Comparison of ENCODE assay signal across 7 mouse cellular contexts in genomic region chr9:37656439-37656881, GRCm38 (mm10). TPM values are rescaled to one million over a fixed set of nuclear protein-coding genes. Genes with fewer than 3 reads are reported as not detected.
DNase-seq lines count a peak whose midpoint lies in the region; ATAC-seq and TF ChIP-seq lines count a peak whose summit lies in the region.

No protein-coding gene starts in this region.

- peaks cover 26% of the 10 kb centered on the region for H3K36me3 ChIP-seq in ES-Bruce4 (ENCODE audit: control insufficient read depth, insufficient read depth, low read length, poor library complexity, severe bottlenecking)
- peaks cover 31% of the 10 kb centered on the region for H3K36me3 ChIP-seq in forebrain, embryonic 10.5 days (replicated peaks)
- H3K36me3 ChIP-seq in liver, postnatal 0 days (replicated peaks; ENCODE audit: insufficient read depth, low read length) = peaks cover 29% of the 10 kb centered on the region

- TF ChIP-seq EP300 in ES-Bruce4 (IDR thresholded peaks at IDR 0.05; ENCODE audit: insufficient read depth, low read depth, low read length) = no peak
- no peak for TF ChIP-seq EP300 in liver, postnatal 0 days (IDR thresholded peaks at IDR 0.05; ENCODE audit: low read depth)

- no peaks in the 10 kb centered on the region for H3K9me3 ChIP-seq in ES-Bruce4 (replicated peaks; ENCODE audit: control insufficient read depth, insufficient read depth, low read length, poor library complexity, severe bottlenecking)
- H3K9me3 ChIP-seq in forebrain, embryonic 10.5 days = no peaks in the 10 kb centered on the region
- no peaks in the 10 kb centered on the region for H3K9me3 ChIP-seq in liver, postnatal 0 days (ENCODE audit: low read length)

- peak overlapping the region; percentile 92 for H3K4me3 ChIP-seq in ES-Bruce4 (ENCODE audit: low read depth, low read length)
- H3K4me3 ChIP-seq in forebrain, embryonic 10.5 days = peak overlapping the region; percentile 77
- peak overlapping the region; percentile 81 for H3K4me3 ChIP-seq in liver, postnatal 0 days (ENCODE audit: low read depth, low read length)

- no peaks in the 10 kb centered on the region for H3K4me1 ChIP-seq in ES-Bruce4 (ENCODE audit: control insufficient read depth, insufficient read depth, low read length)
- H3K4me1 ChIP-seq in forebrain, embryonic 10.5 days = peaks cover 19% of the 10 kb centered on the region
- no peaks in the 10 kb centered on the region for H3K4me1 ChIP-seq in liver, postnatal 0 days (ENCODE audit: insufficient read depth)

- no peak for TF ChIP-seq POLR2A in ES-Bruce4 (IDR thresholded peaks at IDR 0.05; ENCODE audit: insufficient read depth, low read length)

- DNase-seq in A20 (ENCODE audit: low read depth, low spot score) = peak; percentile 79
- DNase-seq in forebrain, embryonic 10.5 days (ENCODE audit: extremely low spot score, low spot score) = no peak
- DNase-seq in liver, postnatal 0 days = peak; percentile 27
- DNase-seq in left cerebral cortex, postnatal 25 days (ENCODE audit: low spot score in 2 of 2) = no peak

- H3K27me3 ChIP-seq in ES-Bruce4 (ENCODE audit: control insufficient read depth, insufficient read depth, low read length, poor library complexity, severe bottlenecking) = no peaks in the 10 kb centered on the region; the same call in 1 of the 2 replicates
- no peaks in the 10 kb centered on the region for H3K27me3 ChIP-seq in forebrain, embryonic 10.5 days (ENCODE audit: poor library complexity, severe bottlenecking)
- H3K27me3 ChIP-seq in liver, postnatal 0 days (ENCODE audit: insufficient read depth, low read length) = no peaks in the 10 kb centered on the region

- peak overlapping the region; percentile 91 for H3K27ac ChIP-seq in ES-Bruce4 (ENCODE audit: insufficient read depth, low read length)
- peak overlapping the region; percentile 92 for H3K27ac ChIP-seq in forebrain, embryonic 10.5 days
- H3K27ac ChIP-seq in liver, postnatal 0 days (ENCODE audit: low read depth) = peak overlapping the region; percentile 94

- no peak for TF ChIP-seq CTCF in ES-Bruce4 (IDR thresholded peaks at IDR 0.05; ENCODE audit: low read depth, low read length)
- no peak for TF ChIP-seq CTCF in liver, postnatal 0 days (IDR thresholded peaks at IDR 0.05; ENCODE audit: low read depth)

- intact Hi-C loops in left cerebral cortex, postnatal 25 days (cut with DNase I) = no loop called here

- H3K9ac ChIP-seq in ES-Bruce4 (ENCODE audit: low read depth, poor library complexity, severe bottlenecking) = peak overlapping the region; percentile 64
- H3K9ac ChIP-seq in liver, postnatal 0 days (replicated peaks) = peak overlapping the region; percentile 85

- WGBS in forebrain, embryonic 10.5 days = 3% methylated on average over 10 of the region's 10 CpGs
- 0% methylated on average over 10 of the region's 10 CpGs for WGBS in liver, postnatal 0 days (ENCODE audit: insufficient replicate concordance)

- H3K4me2 ChIP-seq in liver, postnatal 0 days (ENCODE audit: low read depth, low read length) = peak overlapping the region; percentile 74

- peak; percentile 79 for ATAC-seq in inflammation-experienced regulatory T-cells, adult 6 months
- ATAC-seq in liver, postnatal 0 days = peak; percentile 48
- ATAC-seq in neutrophil, adult 5-6 weeks (ENCODE audit: extremely low read depth, insufficient number of reproducible peaks, low FRiP score, poor library complexity, severe bottlenecking) = peak; percentile 50

RNA-seq across cellular contexts. Expression of gene Tbrg1, which starts 0.7 kb away (rescaled TPM):
- 184 and 191 TPM in 2 replicates for polyA plus RNA-seq in ES-Bruce4 (2011; ENCODE audit: insufficient read depth, insufficient read length, low read depth, missing spikeins)
- polyA plus RNA-seq in forebrain, embryonic 10.5 days (2016; fragmentation: Nextera tagmentation; extraction: Ambion mirVana) = 125 and 129 TPM in 2 replicates
- polyA plus RNA-seq in inflammation-experienced regulatory T-cells, adult 6 months (2017; shearing (Covaris generic)) = 100 to 1,000 TPM; 190 to 216 (median 204) TPM
- 59.7 and 60.5 TPM in 2 replicates for polyA plus RNA-seq in liver, postnatal 0 days (2015; fragmentation: Nextera tagmentation; extraction: Ambion mirVana)
- total RNA-seq in neutrophil, adult 5-6 weeks (2017) = 49.5 and 53.0 TPM in 2 replicates
- total RNA-seq in left cerebral cortex, postnatal 25 days (2021) = 10 to 100 TPM; 53.0 to 54.5 TPM

RNA-seq across cellular contexts. Expression of gene Panx3, which starts 12.6 kb away (rescaled TPM):
- polyA plus RNA-seq in ES-Bruce4 (2011; ENCODE audit: insufficient read depth, insufficient read length, low read depth, missing spikeins) = not detected in 2 replicates
- not detected in 2 replicates for polyA plus RNA-seq in forebrain, embryonic 10.5 days (2016; fragmentation: Nextera tagmentation; extraction: Ambion mirVana)
- polyA plus RNA-seq in inflammation-experienced regulatory T-cells, adult 6 months (2017; shearing (Covaris generic)) = not detected
- polyA plus RNA-seq in liver, postnatal 0 days (2015; fragmentation: Nextera tagmentation; extraction: Ambion mirVana) = not detected in 2 replicates
- total RNA-seq in neutrophil, adult 5-6 weeks (2017) = 0.25 TPM in 1 of 2 replicates, not detected in the other
- not detected for total RNA-seq in left cerebral cortex, postnatal 25 days (2021)

RNA-seq across cellular contexts. Expression of gene Spa17, which starts 42.9 kb away (rescaled TPM):
- polyA plus RNA-seq in ES-Bruce4 (2011; ENCODE audit: insufficient read depth, insufficient read length, low read depth, missing spikeins) = 5.3 and 7.1 TPM in 2 replicates
- 14.0 and 16.3 TPM in 2 replicates for polyA plus RNA-seq in forebrain, embryonic 10.5 days (2016; fragmentation: Nextera tagmentation; extraction: Ambion mirVana)
- polyA plus RNA-seq in inflammation-experienced regulatory T-cells, adult 6 months (2017; shearing (Covaris generic)) = 1 to 10 TPM in 2 of 3 experiments, not detected in 1; 1.2 to 1.4 TPM
- polyA plus RNA-seq in liver, postnatal 0 days (2015; fragmentation: Nextera tagmentation; extraction: Ambion mirVana) = 2.2 and 2.5 TPM in 2 replicates
- total RNA-seq in neutrophil, adult 5-6 weeks (2017) = 2.2 and 2.9 TPM in 2 replicates
- 1 to 10 TPM; 1.1 to 1.7 TPM for total RNA-seq in left cerebral cortex, postnatal 25 days (2021)

RNA-seq across cellular contexts. Expression of gene Olfr160, which starts 59.6 kb away (rescaled TPM):
- not detected in 2 replicates for polyA plus RNA-seq in ES-Bruce4 (2011; ENCODE audit: insufficient read depth, insufficient read length, low read depth, missing spikeins)
- polyA plus RNA-seq in forebrain, embryonic 10.5 days (2016; fragmentation: Nextera tagmentation; extraction: Ambion mirVana) = not detected in 2 replicates
- not detected for polyA plus RNA-seq in inflammation-experienced regulatory T-cells, adult 6 months (2017; shearing (Covaris generic))
- polyA plus RNA-seq in liver, postnatal 0 days (2015; fragmentation: Nextera tagmentation; extraction: Ambion mirVana) = not detected in 2 replicates
- total RNA-seq in neutrophil, adult 5-6 weeks (2017) = not detected in 2 replicates
- not detected for total RNA-seq in left cerebral cortex, postnatal 25 days (2021)

Comparison
In these comparisons a context has a peak if more than half of its experiments do, and no peak if none do; other contexts are left out.
1. DNase-seq: peak in A20 (single experiment) and liver, postnatal 0 days (single experiment); none in forebrain, embryonic 10.5 days (single experiment) and left cerebral cortex, postnatal 25 days (0 of 2).
2. Peak in every context shown above with its lines, with median percentiles within 50 percentile points of each other: H3K27ac ChIP-seq, H3K4me3 ChIP-seq and ATAC-seq.